Mouse (Mus musculus) yolk sac, embryonic 10.5 days (tissue): Measurements from ENCODE around the gene Efna1.

Experiments
- DNase-seq: peaks from one replicate; pipeline ENCODE4 v3.0.0-alpha.2; 2017; ENCODE audit warnings: low spot score

Gene Efna1

DNA sequence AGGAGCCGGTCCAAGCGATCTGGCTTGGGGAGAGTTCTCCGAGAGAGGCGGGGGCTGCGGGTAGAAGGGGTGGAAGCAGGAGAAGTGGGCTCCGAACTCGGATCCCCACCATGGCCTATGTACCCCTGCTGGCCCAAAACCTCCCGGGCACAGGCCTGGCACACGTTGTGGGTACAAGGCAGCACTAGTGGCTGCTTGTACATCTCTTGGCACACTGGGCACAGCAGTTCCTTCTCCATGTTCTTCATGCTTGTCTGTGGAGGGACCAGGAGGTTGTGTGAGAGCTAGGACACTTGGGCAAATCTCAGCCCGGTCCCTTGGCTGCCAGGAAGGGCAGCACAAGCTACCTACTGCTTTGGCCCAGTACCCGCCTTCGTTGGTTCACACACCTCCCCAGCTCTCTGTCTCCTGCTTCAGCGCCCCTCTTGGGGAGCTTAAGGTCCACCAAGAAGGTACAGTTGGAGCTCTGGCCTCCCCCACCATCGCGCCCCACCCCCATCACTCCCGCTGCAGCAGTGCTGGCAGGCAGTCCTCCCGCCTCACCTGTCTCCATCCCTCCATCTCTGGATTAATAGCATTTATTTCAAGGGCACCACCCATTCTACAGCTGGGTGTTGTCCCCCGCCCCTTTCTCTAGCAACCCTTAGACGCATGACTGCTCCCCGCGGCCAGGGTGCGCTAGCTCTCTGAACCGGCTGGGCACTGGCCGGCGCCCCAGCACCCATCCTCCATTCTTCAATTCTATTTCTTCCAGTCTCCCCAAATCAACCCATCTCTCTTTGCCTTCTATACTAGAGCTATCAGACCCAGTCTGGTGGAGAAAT is 36.6 kb downstream of the Efna1 start:
- peak; percentile 15 for DNase-seq

GRCm38 (mm10) chr3:89243609-89244008 is 37.3 kb downstream of the Efna1 start:
- peak; percentile 76 for DNase-seq

GRCm38 (mm10) chr3:89242331-89242895 is 38.5 kb downstream of the Efna1 start:
- DNase-seq = peak; percentile 85

- peak; percentile 82 for DNase-seq
These were observed 42.4 kb downstream of the Efna1 start for GRCm38 (mm10) chr3:89238494-89238893.

DNA sequence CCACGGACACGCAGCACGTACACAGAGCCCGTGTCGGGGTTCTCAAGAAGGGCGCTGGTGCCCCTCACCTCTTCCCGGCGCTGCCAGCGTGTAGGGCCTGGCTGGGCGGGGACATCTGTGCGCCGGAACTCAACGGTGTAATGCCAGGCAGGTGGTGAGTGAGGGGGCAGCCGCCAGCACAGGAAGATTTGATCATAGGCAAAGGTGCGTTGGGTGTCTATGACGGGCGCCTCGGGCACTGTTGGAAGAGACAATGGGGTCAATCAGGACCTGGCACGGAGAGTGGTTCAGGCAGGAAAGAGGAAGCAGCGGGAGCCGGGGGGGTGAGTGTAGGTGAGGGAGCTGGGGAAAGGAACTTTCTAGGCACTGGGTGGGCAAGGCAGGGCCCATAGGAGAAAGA is 43.3 kb downstream of the Efna1 start:
- DNase-seq = no peak

DNA sequence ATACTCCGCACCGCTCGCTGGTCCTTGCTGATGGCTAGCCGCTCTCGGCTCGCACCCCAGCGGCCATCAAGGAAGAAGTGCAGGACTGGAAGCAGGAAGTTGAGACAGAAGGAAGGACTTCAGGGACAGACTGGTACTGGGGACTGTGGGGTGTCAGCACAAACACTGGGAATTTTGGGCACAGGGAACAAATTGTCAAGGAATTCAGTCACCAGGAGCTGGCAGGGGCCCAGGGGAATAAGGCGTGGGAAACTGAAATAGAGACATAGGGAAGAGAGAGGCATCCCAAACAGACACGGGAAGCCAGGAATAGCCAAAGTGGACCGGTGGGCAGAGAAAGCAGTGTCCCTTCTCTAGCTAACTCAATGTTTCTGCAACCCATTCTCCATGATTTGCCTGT is 44.4 kb downstream of the Efna1 start:
- DNase-seq = no peak

- DNase-seq = no peak
These were observed 47.3 kb downstream of the Efna1 start for GRCm38 (mm10) chr3:89233562-89234110.

GRCm38 (mm10) chr3:89232614-89233013 is 48.3 kb downstream of the Efna1 start:
- DNase-seq = no peak

DNA sequence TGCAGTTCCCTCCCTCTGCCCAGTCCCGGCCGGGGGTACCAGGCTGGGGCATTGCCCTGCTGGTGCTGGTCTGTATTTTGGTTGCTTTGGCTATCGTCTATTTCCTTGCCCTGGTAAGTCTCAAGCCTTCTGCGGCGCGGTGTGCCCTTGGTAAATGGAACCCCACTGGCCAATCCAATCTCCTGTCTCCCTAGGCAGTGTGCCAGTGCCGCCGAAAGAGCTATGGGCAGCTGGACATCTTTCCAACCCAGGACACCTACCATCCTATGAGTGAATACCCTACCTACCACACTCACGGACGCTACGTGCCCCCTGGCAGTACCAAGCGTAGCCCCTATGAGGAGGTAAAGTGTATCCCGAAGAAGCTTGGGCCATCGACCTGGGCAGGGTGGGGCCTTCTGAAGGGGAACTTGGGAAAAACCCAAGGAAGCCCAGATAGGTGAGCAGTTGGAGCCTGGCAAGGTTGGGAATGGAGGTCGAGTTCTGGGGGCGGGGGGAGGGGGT is 49.1 kb downstream of the Efna1 start:
- no peak for DNase-seq

GRCm38 (mm10) chr3:89231345-89231744 is 49.6 kb downstream of the Efna1 start:
- DNase-seq = no peak

GRCm38 (mm10) chr3:89230561-89230960 is 50.4 kb downstream of the Efna1 start:
- DNase-seq = no peak

- no peak for DNase-seq
These were observed 51.7 kb downstream of the Efna1 start for GRCm38 (mm10) chr3:89229276-89229675.

DNA sequence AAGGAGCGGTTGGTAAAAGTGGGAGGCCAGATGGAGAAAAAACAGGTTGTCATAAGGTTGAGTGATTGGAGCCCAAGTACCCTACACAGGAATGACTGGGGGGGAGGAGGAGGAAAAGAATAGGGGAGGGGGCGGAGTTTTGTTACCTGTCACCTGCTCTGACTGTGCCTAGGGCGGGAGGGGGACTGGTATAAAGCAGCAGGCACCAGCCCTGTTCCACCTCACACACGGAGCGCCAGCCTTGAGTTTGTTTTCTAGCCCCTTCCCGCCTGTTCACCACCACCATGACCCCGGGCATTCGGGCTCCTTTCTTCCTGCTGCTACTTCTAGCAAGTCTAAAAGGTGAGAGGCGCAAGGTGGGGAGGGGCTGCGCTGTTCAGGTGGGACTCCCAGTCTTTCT is 52.1 kb downstream of the Efna1 start, which contains the start of gene Muc1:
Muc1 (plus strand) TSS at position 222 of the 400 bp plus-strand sequence.
- no peak for DNase-seq

DNA sequence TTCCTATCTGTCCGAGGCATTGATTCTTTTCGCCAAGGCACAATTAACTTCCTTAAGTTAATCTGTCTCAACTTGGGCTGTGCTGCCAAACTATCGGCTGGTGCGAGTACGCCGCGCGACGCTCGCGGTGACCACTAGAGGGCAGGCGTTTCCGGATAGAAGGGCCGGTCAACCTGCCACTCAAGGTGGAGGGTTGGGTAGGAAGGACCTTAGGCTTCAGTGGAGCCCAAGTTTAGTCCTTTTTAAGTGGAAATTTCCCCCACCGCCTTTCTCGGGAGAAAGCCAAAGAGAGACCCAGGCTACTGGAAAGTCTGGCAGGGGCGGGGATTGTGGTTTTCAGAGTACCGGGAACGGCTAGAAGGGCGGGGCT is 52.8 kb downstream of the Efna1 start:
- DNase-seq = peak; percentile 86

GRCm38 (mm10) chr3:89227307-89228179 is 53.4 kb downstream of the Efna1 start:
- peak; percentile 87 for DNase-seq

DNA sequence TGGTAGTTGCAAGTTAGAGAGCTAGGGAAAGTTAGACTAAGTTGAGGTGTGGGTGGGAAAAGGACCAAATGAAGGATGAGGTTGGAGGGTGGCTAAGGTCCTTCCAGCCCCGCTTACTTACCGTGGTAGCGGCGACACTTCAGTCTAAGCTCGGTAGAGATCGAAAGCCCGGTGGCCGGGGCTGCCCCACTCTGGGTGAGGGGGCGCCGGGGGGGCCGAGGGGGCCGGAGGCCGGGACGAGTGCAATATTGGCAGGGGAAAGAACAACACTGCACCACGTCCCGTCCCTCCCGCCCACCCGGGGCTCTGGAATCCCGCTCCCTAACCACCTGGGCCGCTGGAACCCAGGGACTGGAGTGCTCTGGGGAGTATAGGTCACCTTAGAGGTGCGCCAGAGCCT is 54.0 kb downstream of the Efna1 start, which contains the start of gene Mtx1:
Mtx1 (minus strand) TSS at position 189 of the 400 bp plus-strand sequence.
- DNase-seq = no peak

- DNase-seq = peak; percentile 83
These were observed 54.6 kb downstream of the Efna1 start for GRCm38 (mm10) chr3:89226361-89226760.

GRCm38 (mm10) chr3:89225918-89226317 is 55.0 kb downstream of the Efna1 start:
- no peak for DNase-seq

- DNase-seq = no peak
These were observed 55.6 kb downstream of the Efna1 start for GRCm38 (mm10) chr3:89225321-89225815.

DNA sequence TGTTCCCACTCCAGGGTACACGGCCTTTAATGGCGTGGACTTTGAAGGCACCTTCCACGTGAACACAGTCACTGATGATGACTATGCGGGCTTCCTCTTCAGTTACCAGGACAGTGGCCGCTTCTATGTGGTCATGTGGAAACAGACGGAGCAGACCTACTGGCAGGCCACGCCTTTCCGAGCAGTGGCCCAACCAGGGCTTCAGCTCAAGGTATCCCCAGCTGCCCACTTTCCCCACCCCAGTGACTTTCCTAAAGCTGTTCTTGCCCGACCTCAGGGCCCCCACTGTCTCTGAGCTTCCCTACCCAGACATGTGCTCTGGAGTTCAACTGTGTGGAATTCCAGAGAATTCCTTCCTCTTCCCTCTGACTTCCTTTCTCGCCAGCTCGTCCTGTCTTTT is 56.1 kb downstream of the Efna1 start:
- no peak for DNase-seq
